Mouse (Mus musculus) thymus, postnatal 25 days (tissue): ENCODE data around the gene Tomm7.
"Not testable (repeated sequence)": the region's sequence is repeated elsewhere in the genome, so short reads cannot be mapped to it uniquely, and the experiment has no call there.

Experiments
- DNase-seq: peaks from one replicate; pipeline ENCODE4 v3.0.0; 2022

Gene Tomm7

GRCm38 (mm10) chr5:23850345-23851159, 6.6 kb upstream of the Tomm7 start:
- peak; percentile 95 for DNase-seq

- no peak for DNase-seq
Measured at GRCm38 (mm10) chr5:23845141-23845540, 1.2 kb upstream of the Tomm7 start.

- no peak for DNase-seq
Measured at GRCm38 (mm10) chr5:23844531-23844841, 525 bp upstream of the Tomm7 start.

GRCm38 (mm10) chr5:23838158-23838557, 5.8 kb downstream of the Tomm7 start:
- no peak for DNase-seq

DNA sequence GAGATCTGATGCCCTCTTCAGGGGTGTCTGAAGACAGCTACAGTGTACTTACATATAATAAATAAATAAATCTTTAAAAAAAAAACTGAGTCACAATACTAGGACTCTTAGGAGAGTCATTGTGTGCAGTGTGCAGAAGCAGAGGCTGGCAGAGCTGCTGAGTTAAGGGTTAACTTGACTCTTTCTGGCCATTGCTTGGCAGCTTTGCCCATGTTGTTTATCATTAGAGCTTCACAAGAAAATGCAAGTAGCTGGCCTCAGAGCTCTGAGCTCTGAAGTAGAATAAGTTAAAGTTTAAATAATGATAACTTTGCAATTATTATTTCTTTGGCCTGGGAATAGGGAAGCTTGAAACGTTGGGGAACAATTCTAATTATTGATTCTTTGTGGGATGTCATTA, 8.3 kb downstream of the Tomm7 start:
- DNase-seq, result not testable (repeated sequence)

DNA sequence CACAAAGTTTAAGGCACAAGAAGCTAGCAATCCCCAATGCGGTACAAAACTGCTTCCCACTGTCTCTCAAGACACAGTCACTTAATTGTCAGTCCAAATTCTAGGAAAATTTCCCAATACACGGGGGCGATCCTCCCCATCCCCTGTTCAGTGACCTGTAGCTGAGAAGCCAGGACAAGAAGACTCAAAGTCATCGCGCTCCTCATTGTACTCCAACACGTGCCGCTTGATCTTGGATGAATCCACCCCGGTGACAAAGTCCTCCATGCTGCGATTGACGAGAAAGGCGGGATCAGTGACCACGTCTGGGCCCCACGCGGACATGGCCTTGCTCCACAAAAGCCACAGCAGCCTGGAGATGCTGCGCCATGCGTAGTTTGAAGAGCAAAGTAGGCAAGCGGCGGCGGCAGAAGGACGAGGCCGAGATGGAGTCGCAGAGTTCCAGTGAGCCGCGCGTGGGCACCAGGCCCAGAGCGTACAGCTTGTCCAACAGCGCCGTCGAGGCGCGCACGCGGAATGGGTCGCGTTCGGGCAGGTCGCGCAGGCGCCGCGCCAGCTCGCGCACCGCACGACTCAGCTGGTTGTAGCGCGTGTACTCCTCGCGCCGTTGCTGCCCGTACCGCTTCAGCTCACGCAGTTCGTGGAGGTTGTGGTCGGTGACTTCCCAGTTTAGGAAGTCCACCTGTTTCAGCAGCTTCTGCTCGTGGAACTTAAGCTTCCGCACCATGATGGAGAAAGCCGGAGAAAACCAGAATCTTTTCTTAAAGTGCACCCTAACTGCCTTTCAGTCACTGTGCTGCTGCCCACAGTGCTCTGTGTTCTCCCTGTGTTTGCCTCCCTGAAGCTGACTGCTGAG, 12.8 kb downstream of the Tomm7 start:
- DNase-seq, result no peak

- DNase-seq, result peak; percentile 75
Measured at GRCm38 (mm10) chr5:23826321-23827004, 17.5 kb downstream of the Tomm7 start.

DNA sequence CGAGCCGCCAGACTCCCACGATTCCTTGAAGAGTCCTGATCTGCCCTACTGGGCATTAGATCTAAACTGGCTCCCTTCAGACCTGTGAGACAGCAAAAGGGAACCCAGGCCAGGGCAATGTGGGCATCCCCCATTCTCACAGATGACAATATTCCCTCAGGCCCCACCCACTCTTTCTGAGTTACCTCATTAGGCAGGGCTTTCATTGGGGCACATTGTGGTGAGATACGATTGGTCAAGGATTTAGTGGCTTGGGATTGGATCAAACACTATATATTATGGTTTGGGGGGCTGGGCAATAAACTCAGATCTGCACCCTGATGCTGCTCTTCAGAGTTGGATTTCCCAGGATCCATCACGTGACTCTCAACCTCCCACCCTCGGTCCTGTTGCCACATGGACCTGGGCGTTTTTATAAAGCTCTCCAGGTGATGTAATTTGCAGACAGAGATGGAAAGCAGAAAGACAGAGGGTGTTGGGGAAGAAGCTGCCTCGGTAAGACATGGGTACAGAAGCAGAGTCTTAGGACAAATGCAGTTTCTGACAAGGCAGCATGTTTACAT, 19.7 kb downstream of the Tomm7 start:
- no peak for DNase-seq

GRCm38 (mm10) chr5:23822306-23822705, 21.7 kb downstream of the Tomm7 start:
- no peak for DNase-seq

- DNase-seq, result no peak
Measured at GRCm38 (mm10) chr5:23816681-23817080, 27.3 kb downstream of the Tomm7 start.

- DNase-seq, result no peak
Measured at GRCm38 (mm10) chr5:23814841-23815240, 29.1 kb downstream of the Tomm7 start.

GRCm38 (mm10) chr5:23792726-23793125, 51.2 kb downstream of the Tomm7 start:
- no peak for DNase-seq

GRCm38 (mm10) chr5:23789078-23789612, 54.8 kb downstream of the Tomm7 start:
- DNase-seq, result no peak
